Mouse (Mus musculus) liver, embryonic 16.5 days (tissue): ENCODE measurements around the gene Wdr19. TPM values are rescaled to one million over a fixed set of nuclear protein-coding genes. Genes with fewer than 3 reads are reported as not detected.

ENCODE experiments used
- ATAC-seq: fragments of 200-750 bp; cut with Nextera tagmentation; 2 replicates; pipeline ENCODE4 v1.8.0; 2017; ENCODE audit warnings: low read depth, mild to moderate bottlenecking, moderate number of reproducible peaks, moderate library complexity
- H3K27ac ChIP-seq: fragments of 300-500 bp; sonication (generic); 2 replicates; pipeline ENCODE4 v1.5.1; 2014; ENCODE audit warnings: mild to moderate bottlenecking, low read length
- H3K27me3 ChIP-seq: fragments of 300-500 bp; sonication (generic); 2 replicates; pipeline ENCODE4 v1.6.1; 2014; ENCODE audit warnings: low read depth, low read length, mixed read lengths; ENCODE audit not compliant: control insufficient read depth, insufficient read depth
- H3K36me3 ChIP-seq: fragments of 300-500 bp; sonication (generic); 2 replicates; pipeline ENCODE4 v1.6.1; 2014; ENCODE audit warnings: mild to moderate bottlenecking; ENCODE audit not compliant: control insufficient read depth, insufficient read depth
- H3K4me1 ChIP-seq: fragments of 300-500 bp; sonication (generic); 2 replicates; pipeline ENCODE4 v1.6.1; 2014; ENCODE audit warnings: low read depth, low read length, mixed read lengths; ENCODE audit not compliant: control insufficient read depth
- H3K4me2 ChIP-seq: fragments of 300-500 bp; sonication (generic); 2 replicates; pipeline ENCODE4 v1.6.1; 2014; ENCODE audit warnings: low read depth, low read length, mixed read lengths
- H3K4me3 ChIP-seq: fragments of 300-500 bp; sonication (generic); 2 replicates; pipeline ENCODE4 v1.5.1; 2014; ENCODE audit warnings: low read depth, mild to moderate bottlenecking, low read length
- H3K9ac ChIP-seq: fragments of 300-500 bp; sonication (generic); 2 replicates; pipeline ENCODE4 v1.6.1; 2014; ENCODE audit warnings: low read depth, low read length
- H3K9me3 ChIP-seq: fragments of 300-500 bp; sonication (generic); replicated peaks from 2 replicates; pipeline ENCODE4 v1.6.1; 2016; ENCODE audit warnings: low read length; ENCODE audit not compliant: control insufficient read depth
- WGBS: fragments of 180-500 bp; shearing (Covaris S2); extraction: QIAGEN DNeasy Blood & Tissue Kit; methylation state at CpG from one replicate; pipeline ENCODE4 v1.1.7; 2014; ENCODE audit not compliant: insufficient replicate concordance; 5-methylcytosine and 5-hydroxymethylcytosine counted together
- polyA plus RNA-seq: library from polyadenylated mRNA; unstranded; fragments of >200 nt; fragmentation: Nextera tagmentation; extraction: Ambion mirVana; gene quantifications from 2 replicates; pipeline ENCODE4 v1.2.1, GENCODE M21; 2015

Gene Wdr19
- polyA plus RNA-seq, 1 experiment from 2014 or later: 0.59 TPM

GRCm38 (mm10) chr5:65224056-65224455, 24.6 kb downstream of the Wdr19 start:
- Histone ChIP-seq H3K9me3 (no peaks in the 10 kb centered on the region), H3K4me3 (no peak overlapping the region), H3K36me3 (no peaks in the 10 kb centered on the region), H3K4me1 (no peaks in the 10 kb centered on the region), H3K27ac (no peak overlapping the region), H3K27me3 (no peaks in the 10 kb centered on the region), H3K9ac (no peak overlapping the region), H3K4me2 (no peak overlapping the region)
- ATAC-seq: no peak
- WGBS: 65% methylated on average over 5 of the region's 5 CpGs

GRCm38 (mm10) chr5:65231289-65232003, 31.9 kb downstream of the Wdr19 start:
- no peak overlapping the region for H3K9ac ChIP-seq
- no peak overlapping the region for H3K4me2 ChIP-seq
- H3K4me1 ChIP-seq: no peaks in the 10 kb centered on the region
- WGBS: 60% methylated on average over 12 of the region's 12 CpGs
- no peaks in the 10 kb centered on the region for H3K36me3 ChIP-seq
- no peaks in the 10 kb centered on the region for H3K9me3 ChIP-seq
- H3K4me3 ChIP-seq: no peak overlapping the region
- no peaks in the 10 kb centered on the region for H3K27me3 ChIP-seq
- no peak for ATAC-seq
- no peak overlapping the region for H3K27ac ChIP-seq

GRCm38 (mm10) chr5:65242740-65243139, 43.2 kb downstream of the Wdr19 start:
- Histone ChIP-seq H3K4me2 (no peak overlapping the region), H3K27me3 (no peaks in the 10 kb centered on the region), H3K4me1 (no peaks in the 10 kb centered on the region), H3K36me3 (no peaks in the 10 kb centered on the region), H3K9ac (no peak overlapping the region), H3K27ac (no peak overlapping the region), H3K4me3 (no peak overlapping the region), H3K9me3 (no peaks in the 10 kb centered on the region)
- WGBS: 46% methylated on average over 5 of the region's 5 CpGs
- no peak for ATAC-seq

- Histone ChIP-seq H3K4me1 (no peaks in the 10 kb centered on the region), H3K9me3 (no peaks in the 10 kb centered on the region), H3K9ac (no peak overlapping the region), H3K27ac (no peak overlapping the region), H3K36me3 (no peaks in the 10 kb centered on the region), H3K4me2 (no peak overlapping the region), H3K4me3 (no peak overlapping the region), H3K27me3 (no peaks in the 10 kb centered on the region)
- 71% methylated on average over 3 of the region's 3 CpGs for WGBS
- no peak for ATAC-seq
Observed at GRCm38 (mm10) chr5:65247296-65247695, 47.8 kb downstream of the Wdr19 start.

GRCm38 (mm10) chr5:65250185-65250855, 50.8 kb downstream of the Wdr19 start:
- Histone ChIP-seq H3K4me3 (no peak overlapping the region), H3K4me2 (no peak overlapping the region), H3K9me3 (no peaks in the 10 kb centered on the region), H3K4me1 (no peaks in the 10 kb centered on the region), H3K36me3 (no peaks in the 10 kb centered on the region), H3K27me3 (no peaks in the 10 kb centered on the region), H3K27ac (no peak overlapping the region), H3K9ac (no peak overlapping the region)
- no peak for ATAC-seq
- WGBS: 66% methylated on average over 7 of the region's 7 CpGs

- peaks cover 14% of the 10 kb centered on the region for H3K36me3 ChIP-seq
- H3K27ac ChIP-seq: no peak overlapping the region
- no peaks in the 10 kb centered on the region for H3K9me3 ChIP-seq
- H3K4me1 ChIP-seq: no peaks in the 10 kb centered on the region
- H3K4me2 ChIP-seq: no peak overlapping the region
- 63% methylated on average over 14 of the region's 14 CpGs for WGBS
- no peak overlapping the region for H3K4me3 ChIP-seq
- no peak overlapping the region for H3K9ac ChIP-seq
- ATAC-seq: peak; percentile 43; the same call in 1 of the 2 replicates
- no peaks in the 10 kb centered on the region for H3K27me3 ChIP-seq
Observed at GRCm38 (mm10) chr5:65257910-65258505, 58.5 kb downstream of the Wdr19 start.

GRCm38 (mm10) chr5:65273966-65274365, 74.5 kb downstream of the Wdr19 start:
- Histone ChIP-seq H3K9ac (no peak overlapping the region), H3K4me1 (no peaks in the 10 kb centered on the region), H3K4me2 (no peak overlapping the region), H3K27ac (no peak overlapping the region), H3K27me3 (no peaks in the 10 kb centered on the region), H3K9me3 (no peaks in the 10 kb centered on the region), H3K36me3 (peaks cover 36% of the 10 kb centered on the region), H3K4me3 (no peak overlapping the region)
- 74% methylated on average over 3 of the region's 3 CpGs for WGBS
- no peak for ATAC-seq

GRCm38 (mm10) chr5:65279133-65279651, 79.7 kb downstream of the Wdr19 start:
- peaks cover 33% of the 10 kb centered on the region for H3K36me3 ChIP-seq
- no peaks in the 10 kb centered on the region for H3K27me3 ChIP-seq
- no peak overlapping the region for H3K9ac ChIP-seq
- WGBS: 91% methylated on average over 6 of the region's 6 CpGs
- H3K9me3 ChIP-seq: no peaks in the 10 kb centered on the region
- ATAC-seq: no peak
- no peaks in the 10 kb centered on the region for H3K4me1 ChIP-seq
- H3K27ac ChIP-seq: no peak overlapping the region
- no peak overlapping the region for H3K4me3 ChIP-seq
- no peak overlapping the region for H3K4me2 ChIP-seq

GRCm38 (mm10) chr5:65281216-65281615, 81.7 kb downstream of the Wdr19 start:
- 83% methylated on average over 3 of the region's 3 CpGs for WGBS
- no peak overlapping the region for H3K9ac ChIP-seq
- H3K9me3 ChIP-seq: no peaks in the 10 kb centered on the region
- H3K36me3 ChIP-seq: peaks cover 36% of the 10 kb centered on the region
- no peak overlapping the region for H3K4me3 ChIP-seq
- H3K27ac ChIP-seq: no peak overlapping the region
- H3K4me1 ChIP-seq: no peaks in the 10 kb centered on the region
- no peaks in the 10 kb centered on the region for H3K27me3 ChIP-seq
- ATAC-seq: no peak
- H3K4me2 ChIP-seq: no peak overlapping the region
